Mouse (Mus musculus) bone marrow, adult 2 months (tissue): Measurements from ENCODE around the gene Cdk14.

Source experiments
- CTCF ChIP-seq: fragments of 200-500 bp; IDR thresholded peaks from 2 replicates; pipeline ENCODE4 v1.5.1; 2011; ENCODE audit warnings: low read length, control low read depth; ENCODE audit not compliant: control insufficient read depth, insufficient read depth
- POLR2A ChIP-seq: fragments of 200-500 bp; IDR thresholded peaks from 2 replicates; pipeline ENCODE4 v1.6.1; 2011; ENCODE audit warnings: low read depth, mild to moderate bottlenecking, control low read depth, low read length, borderline replicate concordance; ENCODE audit not compliant: control insufficient read depth

- TF ChIP-seq CTCF = no peak
- no peak for TF ChIP-seq POLR2A
Observed at GRCm38 (mm10) chr5:5033445-5033844, 386.7 kb downstream of the Cdk14 start.
